Mouse (Mus musculus): ENCODE results near the gene Sypl2.
A peak's percentile ranks its signal among the peaks of the same experiment; 100 is the strongest.

Sypl2 gene

DNA sequence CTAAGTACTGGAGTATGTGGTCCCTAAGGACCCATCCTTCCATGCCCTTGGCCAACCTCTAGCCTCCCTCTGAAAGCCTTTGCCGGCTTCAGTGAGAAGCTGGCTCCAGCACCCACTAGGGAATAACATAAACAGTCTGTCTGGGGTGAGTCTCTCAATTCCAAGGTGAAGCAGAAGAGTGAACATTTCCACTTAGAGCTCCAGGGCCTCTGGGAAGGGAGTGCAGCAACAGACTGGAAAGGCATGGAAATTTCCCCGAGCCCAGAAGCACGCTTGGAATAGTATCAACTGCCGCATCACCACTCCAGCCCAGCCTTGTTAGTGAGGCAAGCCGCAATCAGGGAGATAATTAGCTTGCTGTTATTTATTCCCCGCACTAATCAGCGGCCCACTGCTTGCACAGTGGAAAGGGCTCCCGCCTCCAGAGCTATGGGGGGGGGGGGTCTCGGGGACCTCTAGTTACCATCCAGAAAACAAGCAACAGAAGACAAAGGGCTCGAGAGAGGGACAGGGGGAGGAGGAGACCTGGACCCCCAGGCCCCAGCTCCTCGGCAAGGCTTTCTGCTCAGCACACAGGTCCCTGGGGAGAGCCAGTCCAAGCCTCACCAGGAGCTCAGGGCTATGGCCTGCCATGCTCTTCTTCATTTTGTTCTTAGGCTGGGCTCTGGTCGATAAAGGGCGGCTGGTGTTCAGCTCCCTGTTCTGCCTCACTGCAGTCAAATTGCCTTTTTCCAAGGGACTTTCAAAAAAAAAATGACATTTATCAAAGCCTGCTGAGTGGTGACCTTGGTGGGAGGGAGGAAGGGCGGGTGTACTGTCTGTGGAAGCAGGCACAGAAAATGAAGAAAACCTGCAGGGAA is 51.5 kb downstream of the Sypl2 start:
- DNase-seq = peak; percentile 61

DNA sequence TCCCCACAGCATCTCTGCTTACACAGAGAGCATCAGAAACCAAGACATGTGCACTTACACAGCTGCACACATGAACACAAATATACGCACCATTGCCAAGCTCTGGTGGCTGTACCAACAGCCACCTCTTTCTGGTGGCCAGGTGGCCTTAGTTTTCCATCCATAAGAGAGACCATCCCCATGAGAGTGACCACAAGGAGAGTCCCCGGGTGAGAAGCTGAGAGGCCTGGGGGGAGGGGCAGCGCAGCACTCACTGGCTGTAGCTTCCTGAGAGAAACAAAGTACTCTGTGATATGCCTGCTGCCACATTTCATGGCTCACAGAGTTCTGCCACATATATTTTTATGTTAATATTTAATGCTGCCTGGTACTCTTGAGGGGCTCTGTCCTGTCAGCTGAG is 57.2 kb downstream of the Sypl2 start:
- no peak for DNase-seq

DNA sequence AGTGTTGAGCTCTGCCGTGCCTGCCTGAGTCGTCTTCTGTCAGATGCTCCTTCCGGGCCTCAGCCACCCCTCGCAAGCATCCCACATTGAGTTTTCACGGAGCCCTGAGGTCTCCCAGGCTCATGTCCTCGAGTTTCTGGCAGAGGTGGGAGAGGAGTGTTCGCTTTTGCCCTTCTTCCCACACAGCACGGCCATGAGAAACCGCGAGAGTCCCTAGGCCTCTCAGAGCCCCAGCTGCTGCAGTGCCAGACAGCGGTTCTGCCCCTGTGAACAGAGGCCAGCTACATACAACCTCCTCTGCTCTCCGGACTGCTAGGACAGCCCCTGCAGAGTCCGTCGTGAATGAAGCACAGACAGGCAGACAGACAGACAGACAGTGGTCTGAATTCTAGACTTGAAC is 58.9 kb downstream of the Sypl2 start:
- no peak for DNase-seq

DNA sequence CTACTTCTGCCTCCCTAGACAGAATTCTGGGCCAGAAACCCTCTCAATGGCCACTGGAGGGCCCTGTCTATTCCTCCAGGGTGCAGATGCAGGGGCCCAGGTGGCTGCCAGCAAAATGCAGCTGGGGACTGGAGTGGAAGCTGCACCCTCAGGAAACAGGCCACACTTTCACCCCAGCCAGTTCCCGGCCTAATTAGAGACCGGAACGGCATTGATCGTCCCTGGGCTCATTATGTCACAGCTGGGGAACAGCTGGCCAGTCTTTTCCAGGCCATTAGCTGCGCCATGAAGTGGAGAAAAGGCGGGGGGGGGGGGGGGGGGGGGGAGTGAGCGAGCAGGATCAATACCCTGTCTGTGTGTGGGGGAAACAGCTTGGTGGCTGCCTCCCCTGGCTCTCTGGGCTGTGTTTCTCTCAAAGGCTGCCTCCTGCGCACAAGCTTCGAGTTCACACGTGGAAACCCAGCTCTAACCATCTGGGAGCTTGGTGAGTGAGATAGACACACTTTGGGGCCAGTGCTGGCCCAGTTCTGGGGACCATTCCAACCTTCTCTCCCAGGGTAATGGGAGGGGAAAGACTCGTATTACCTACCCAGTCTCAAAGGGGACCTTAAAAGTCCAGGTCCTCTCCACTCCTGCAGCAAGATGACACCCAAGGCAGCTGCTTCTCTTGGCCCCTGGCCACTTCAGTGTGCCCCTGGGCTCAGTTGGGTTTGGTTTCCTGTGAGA is 59.8 kb downstream of the Sypl2 start:
- peak; percentile 30 for DNase-seq

DNA sequence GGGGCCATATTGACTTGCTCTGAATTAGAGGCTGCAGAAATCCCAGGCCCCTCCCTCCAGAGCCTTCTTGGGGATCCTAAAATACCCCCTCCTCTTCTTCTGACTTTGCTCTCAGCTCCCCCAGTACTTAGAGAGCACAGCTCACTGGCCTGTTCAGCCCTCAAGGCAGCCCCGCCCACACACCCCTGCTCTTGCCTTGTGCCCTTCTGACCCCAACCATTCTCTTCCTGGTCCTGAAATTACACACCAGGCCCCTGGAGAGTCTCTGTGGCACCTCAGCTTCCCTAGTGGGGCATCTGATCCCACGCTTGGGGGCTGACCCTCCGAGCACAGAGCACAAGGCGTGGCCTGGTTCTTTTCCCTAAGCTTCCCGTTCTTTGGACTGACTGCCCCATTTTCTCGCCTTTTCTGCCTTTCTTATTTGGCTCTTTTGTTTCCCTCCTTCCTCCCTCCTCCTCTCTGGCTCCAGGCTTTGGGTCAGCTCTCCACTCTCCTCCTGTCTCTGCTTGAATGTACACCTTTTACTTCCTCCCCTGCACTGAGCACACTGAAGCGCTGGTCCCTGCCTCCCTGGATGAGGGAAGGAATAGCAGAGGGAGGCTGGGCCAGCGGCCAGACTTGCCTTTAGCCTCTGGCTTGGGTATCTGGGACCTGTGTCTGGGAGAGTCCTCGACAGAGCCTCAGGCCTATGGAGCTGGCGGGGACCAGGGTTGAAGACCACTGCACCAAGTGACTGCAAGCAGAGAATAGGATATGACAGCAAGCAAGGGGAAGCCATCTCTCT is 60.7 kb downstream of the Sypl2 start:
- DNase-seq = no peak

DNA sequence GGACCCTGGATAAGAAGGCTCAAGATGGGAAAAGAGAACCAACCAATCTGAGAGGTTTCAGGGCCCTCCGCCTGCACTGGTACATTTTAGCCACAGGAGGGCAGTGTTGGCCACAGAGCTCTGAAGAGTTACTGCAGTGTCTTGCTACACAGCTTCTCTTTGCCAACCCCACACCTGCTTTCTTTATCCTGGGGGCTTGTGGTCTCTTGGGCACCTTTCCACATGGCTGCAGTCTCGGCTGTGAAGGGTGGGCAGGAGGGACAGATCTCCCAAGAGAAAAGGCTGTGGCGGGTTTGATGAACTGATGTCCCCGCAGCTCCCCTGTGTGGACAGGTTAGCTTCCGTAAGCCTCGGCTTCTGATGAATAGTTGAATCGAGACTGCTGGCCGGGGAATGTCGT is 61.6 kb downstream of the Sypl2 start:
- DNase-seq = peak; percentile 79

DNA sequence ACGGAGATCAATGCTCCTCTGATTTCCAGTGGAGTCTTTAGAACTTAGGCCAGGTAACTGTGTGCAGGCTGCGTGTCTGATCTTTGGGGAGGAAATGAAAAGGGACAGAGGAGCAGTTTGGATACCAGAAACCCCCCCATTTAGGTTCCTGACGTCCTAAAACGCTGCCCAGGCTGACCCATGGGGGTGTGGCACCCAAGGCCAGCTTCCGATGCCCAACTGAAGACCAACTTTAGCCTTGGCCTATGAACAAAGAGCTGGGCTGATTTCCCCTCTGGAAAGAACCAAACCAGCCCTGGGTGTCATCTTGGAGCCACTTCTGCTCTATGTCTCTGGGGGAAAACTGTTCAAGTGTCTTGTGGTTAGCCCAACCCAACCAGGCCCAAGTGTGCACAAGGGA is 62.4 kb downstream of the Sypl2 start:
- no peak for DNase-seq
